Mouse (Mus musculus): ENCODE data around the gene Mixl1. TPM values are rescaled to one million over a fixed set of nuclear protein-coding genes. Genes with fewer than 3 reads are reported as not detected.
A peak's percentile ranks its signal among the peaks of the same experiment; 100 is the strongest.

The Mixl1 gene
- not detected for total RNA-seq (2021)
- long read RNA-seq, experiment 1 = 0 reads
- long read RNA-seq, experiment 2 = 0 reads

DNA sequence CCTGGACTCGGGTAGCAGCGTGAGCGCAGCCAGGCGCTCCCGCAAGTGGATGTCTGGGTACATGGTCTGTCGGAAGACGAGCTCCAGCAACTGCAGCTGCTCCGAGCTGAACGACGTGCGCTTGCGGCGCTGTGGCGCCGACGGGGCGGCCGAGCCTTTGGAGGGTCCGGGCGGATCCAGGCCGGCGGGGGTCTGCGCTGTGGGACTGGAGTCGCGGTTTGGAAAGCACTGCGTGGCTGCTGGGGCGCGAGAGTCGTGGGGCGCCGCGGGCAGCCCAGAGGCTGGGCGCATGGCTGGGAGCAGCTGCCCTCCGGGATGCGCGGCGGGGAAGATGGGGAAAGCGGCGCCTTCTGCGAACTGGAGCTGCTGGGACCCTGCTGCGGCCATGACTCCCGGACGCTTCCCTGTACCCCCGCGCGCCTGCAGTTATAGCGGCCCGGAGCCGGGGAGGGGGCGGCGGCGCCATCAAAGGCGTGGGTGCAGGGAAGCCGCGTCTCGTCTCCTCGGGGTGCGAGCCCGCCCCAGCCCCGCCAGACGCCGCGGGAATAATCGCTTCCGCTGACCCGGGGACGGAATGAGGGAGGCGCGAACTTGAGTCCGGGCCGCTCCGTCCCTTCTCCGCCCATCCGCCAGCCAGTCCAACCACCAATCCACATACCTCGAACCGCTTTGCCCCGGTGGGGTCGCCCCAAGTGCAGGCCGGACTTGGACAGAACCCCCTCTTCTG, at the start of gene Mixl1:
Mixl1 (minus strand) TSS at position 409 of the 727 bp plus-strand sequence.
- intact Hi-C loops (cut with DNase I) = no loop called here
- no peak for DNase-seq

DNA sequence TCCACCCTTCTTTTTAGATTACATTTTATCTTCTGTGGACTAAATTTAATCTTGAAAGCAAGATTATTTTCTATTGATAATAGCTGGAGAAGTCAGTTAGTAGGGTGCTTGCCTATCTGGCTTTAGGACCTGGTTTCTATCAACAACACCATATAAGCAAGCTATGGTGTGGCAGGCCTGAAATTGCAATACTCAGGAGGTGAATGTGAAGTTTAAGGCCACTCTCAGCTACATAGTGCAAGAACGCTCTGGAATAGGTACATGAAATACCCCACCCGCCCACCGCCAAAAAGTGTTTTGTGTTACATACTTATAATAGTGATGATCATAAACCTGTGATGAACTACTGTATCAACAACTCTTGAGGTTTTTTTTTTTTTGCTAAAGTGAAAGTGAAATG, 32.4 kb upstream of the Mixl1 start:
- no peak for DNase-seq
- intact Hi-C loops (cut with DNase I) = no loop called here

DNA sequence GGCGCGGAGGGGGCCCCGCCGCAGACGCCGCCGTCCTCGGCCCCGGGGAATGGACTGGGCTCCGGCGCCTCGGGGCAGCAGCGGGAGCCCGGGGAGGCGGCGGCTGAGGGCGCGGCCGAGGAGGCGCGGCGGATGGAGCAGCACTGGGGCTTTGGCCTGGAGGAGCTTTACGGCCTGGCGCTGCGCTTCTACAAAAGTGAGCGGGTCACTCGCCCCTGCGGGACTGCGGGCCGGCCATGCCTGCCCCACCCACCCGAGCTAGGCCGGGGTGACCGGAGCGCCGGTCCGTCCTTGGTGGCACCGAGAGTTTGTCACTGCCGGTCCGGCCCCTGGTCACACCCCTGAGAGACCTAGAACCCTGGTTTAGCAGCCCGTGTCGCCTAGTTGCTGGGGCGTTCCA, 29.3 kb upstream of the Mixl1 start:
- DNase-seq = peak in 1 of 2 experiments; percentile 16
- intact Hi-C loops (cut with DNase I) = no loop called here

- DNase-seq = peak; percentile 83 to 84
- intact Hi-C loops (cut with DNase I) = no loop called here
Observed at GRCm38 (mm10) chr1:180725704-180726179, 28.9 kb upstream of the Mixl1 start, which contains the start of gene Acbd3. TSS of gene Acbd3 (plus strand) at chr1:180726043.

DNA sequence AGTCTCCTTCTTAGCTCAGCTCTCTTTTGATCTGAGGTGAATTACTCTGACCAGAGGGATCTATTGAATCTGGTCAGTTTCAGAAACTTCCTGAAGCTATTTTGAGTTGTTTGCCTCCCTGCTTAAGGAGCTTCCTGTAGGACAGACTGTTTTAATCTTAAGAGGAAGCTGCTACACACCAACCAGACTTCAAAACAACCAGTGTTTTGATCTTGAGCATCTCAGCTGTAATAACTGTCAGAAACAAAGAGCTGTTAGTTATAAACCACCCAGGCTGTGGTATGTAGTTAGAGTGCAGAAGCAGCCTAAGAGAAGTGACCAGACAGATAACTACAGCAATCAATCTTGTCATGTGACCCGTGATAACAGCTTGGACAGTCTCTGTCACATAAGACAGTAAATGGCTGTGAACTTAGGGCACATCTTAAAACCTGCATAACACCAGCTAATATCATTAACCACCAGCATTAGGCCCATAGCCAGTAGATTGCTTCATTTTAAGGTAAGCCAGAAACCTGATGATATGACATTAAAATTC, 26.9 kb upstream of the Mixl1 start:
- intact Hi-C loops (cut with DNase I) = no loop called here
- no peak for DNase-seq

DNA sequence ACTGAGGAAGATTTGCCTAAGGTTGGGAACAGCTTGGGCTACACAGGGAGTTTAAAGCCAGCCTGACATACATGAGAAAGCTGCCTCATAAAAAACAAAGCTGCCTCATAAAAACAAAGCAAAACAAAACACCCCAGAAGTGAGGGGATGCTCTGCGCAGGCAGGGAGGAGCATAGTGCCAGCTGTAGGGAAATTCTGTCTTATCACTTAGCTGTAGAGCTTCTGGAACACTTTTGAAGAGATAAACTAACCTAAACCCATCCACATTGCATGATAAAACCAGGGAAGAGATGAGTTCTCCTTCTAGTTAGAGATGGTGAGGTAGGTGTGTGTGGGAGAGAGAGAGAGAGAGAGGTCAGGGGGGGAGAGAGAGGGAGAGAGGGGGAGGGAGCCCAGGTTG, 25.8 kb upstream of the Mixl1 start:
- DNase-seq = no peak
- intact Hi-C loops (cut with DNase I) = no loop called here

GRCm38 (mm10) chr1:180719951-180720689, 23.3 kb upstream of the Mixl1 start:
- intact Hi-C loops (cut with DNase I) = loop anchor here (1.0 kb wide), 1 partner anchor 44 kb away; no protein-coding TSS in a partner anchor

GRCm38 (mm10) chr1:180719483-180719882, 22.6 kb upstream of the Mixl1 start:
- no peak for DNase-seq
- intact Hi-C loops (cut with DNase I) = no loop called here

More at GRCm38 (mm10) chr1:180719951-180720689, 23.3 kb upstream of the Mixl1 start:
- DNase-seq = peak; percentile 78 to 83

DNA sequence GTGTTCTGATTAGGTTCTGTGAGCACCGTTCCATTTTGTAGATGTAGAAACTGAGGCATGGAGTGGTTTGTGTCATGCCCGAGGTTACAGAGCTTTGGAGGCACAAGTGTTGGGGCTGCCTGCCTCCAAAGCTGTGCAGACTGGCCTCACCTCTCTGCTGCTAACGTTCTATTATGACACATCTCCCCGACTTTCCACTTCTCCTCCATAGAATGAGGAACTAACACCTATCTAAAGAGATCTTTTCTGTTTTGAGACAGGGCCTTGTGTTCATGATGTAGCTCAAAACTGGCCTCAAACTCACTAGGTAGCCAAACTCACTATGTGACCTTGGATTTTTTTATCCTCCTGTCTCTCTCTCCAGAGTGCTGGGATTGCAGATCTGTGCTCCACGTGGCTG, 21.9 kb upstream of the Mixl1 start:
- no peak for DNase-seq
- intact Hi-C loops (cut with DNase I) = no loop called here

GRCm38 (mm10) chr1:180708935-180709776, 12.3 kb upstream of the Mixl1 start:
- intact Hi-C loops (cut with DNase I) = no loop called here
- DNase-seq = no peak

DNA sequence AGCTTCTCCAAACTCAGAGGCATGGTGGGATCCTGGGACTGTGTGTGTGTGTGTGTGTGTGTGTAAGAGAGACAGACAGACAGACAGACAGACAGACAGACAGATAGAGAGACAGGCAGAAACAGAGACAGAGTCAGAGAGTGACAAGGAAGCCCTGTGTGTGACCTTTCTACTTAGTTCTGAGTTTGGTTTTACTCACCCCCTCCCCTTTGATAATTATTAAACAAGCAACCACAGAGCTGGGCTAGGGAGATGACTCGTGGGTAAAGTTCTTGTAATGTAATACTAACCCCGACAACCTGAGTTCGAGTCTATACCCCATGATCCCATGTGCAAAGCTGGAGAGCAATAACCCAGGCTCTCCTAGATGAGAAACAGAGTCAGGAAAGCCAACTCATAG, 11.0 kb upstream of the Mixl1 start:
- intact Hi-C loops (cut with DNase I) = no loop called here
- DNase-seq = no peak

GRCm38 (mm10) chr1:180707368-180707767, 10.5 kb upstream of the Mixl1 start:
- intact Hi-C loops (cut with DNase I) = no loop called here
- no peak for DNase-seq

GRCm38 (mm10) chr1:180703400-180703799, 6.6 kb upstream of the Mixl1 start:
- intact Hi-C loops (cut with DNase I) = no loop called here
- no peak for DNase-seq

- intact Hi-C loops (cut with DNase I) = no loop called here
- no peak for DNase-seq
Observed at GRCm38 (mm10) chr1:180698063-180698462, 1.2 kb upstream of the Mixl1 start.

GRCm38 (mm10) chr1:180691284-180691683, 5.5 kb downstream of the Mixl1 start:
- intact Hi-C loops (cut with DNase I) = no loop called here
- no peak for DNase-seq

Other genes with a start within 250 kb of the Mixl1 start
- under 1 TPM; 0.18 to 0.42 TPM for gene Stum, start 213.5 kb downstream of the Mixl1 start, total RNA-seq (2021)
- 10 to 100 TPM; 59.3 to 62.7 TPM for gene Parp1, start 128.1 kb downstream of the Mixl1 start, total RNA-seq (2021)
- gene Lin9, start 55.9 kb downstream of the Mixl1 start, total RNA-seq (2021) = 1 to 10 TPM; 3.5 to 3.6 TPM
- gene Acbd3, start 29.0 kb upstream of the Mixl1 start, total RNA-seq (2021) = 10 to 100 TPM; 10.5 to 11.4 TPM
- gene H3f3a, start 116.9 kb upstream of the Mixl1 start, total RNA-seq (2021) = 100 to 1,000 TPM; 303 to 358 TPM
- 1 to 10 TPM; 5.2 to 6.9 TPM for gene Sde2, start 154.1 kb upstream of the Mixl1 start, total RNA-seq (2021)
- not detected for gene Lefty2, start 196.1 kb upstream of the Mixl1 start, total RNA-seq (2021)
- 10 to 100 TPM; 10.9 to 12.7 TPM for gene Pycr2, start 207.3 kb upstream of the Mixl1 start, total RNA-seq (2021)
- gene Lefty1, start 238.0 kb upstream of the Mixl1 start, total RNA-seq (2021) = under 1 TPM in 1 of 2 experiments, not detected in 1; 0.25 TPM
- 10 to 100 TPM; 12.4 to 13.3 TPM for gene Tmem63a, start 245.3 kb upstream of the Mixl1 start, total RNA-seq (2021)